Mouse (Mus musculus) liver, embryonic 13.5 days (tissue): Measurements from ENCODE around the gene Exd1. TPM values are rescaled to one million over a fixed set of nuclear protein-coding genes. Genes with fewer than 3 reads are reported as not detected.

ENCODE experiments used
- ATAC-seq: fragments of 200-750 bp; cut with Nextera tagmentation; 2 replicates; pipeline ENCODE4 v1.8.0; 2017; ENCODE audit warnings: low read depth, mild to moderate bottlenecking, moderate number of reproducible peaks, moderate library complexity
- DNase-seq: peaks from one replicate; pipeline ENCODE4 v3.0.0; 2022
- H3K27ac ChIP-seq: fragments of 300-500 bp; sonication (generic); 2 replicates; pipeline ENCODE4 v1.5.1; 2015; ENCODE audit warnings: moderate library complexity, mild to moderate bottlenecking, inconsistent platforms
- H3K27me3 ChIP-seq: fragments of 300-500 bp; sonication (generic); 2 replicates; pipeline ENCODE4 v1.6.1; 2015; ENCODE audit warnings: mild to moderate bottlenecking, inconsistent platforms
- H3K36me3 ChIP-seq: fragments of 300-500 bp; sonication (generic); 2 replicates; pipeline ENCODE4 v1.6.1; 2015; ENCODE audit warnings: mild to moderate bottlenecking, inconsistent platforms
- H3K4me1 ChIP-seq: fragments of 300-500 bp; sonication (generic); replicated peaks from 2 replicates; pipeline ENCODE4 v1.6.1; 2015; ENCODE audit warnings: inconsistent platforms
- H3K4me2 ChIP-seq: fragments of 300-500 bp; sonication (generic); 2 replicates; pipeline ENCODE4 v1.6.1; 2015; ENCODE audit warnings: inconsistent platforms, mild to moderate bottlenecking, moderate library complexity
- H3K4me3 ChIP-seq: fragments of 300-500 bp; sonication (generic); replicated peaks from 2 replicates; pipeline ENCODE4 v1.5.1; 2015; ENCODE audit warnings: mild to moderate bottlenecking, inconsistent platforms
- H3K9ac ChIP-seq: fragments of 300-500 bp; sonication (generic); 2 replicates; pipeline ENCODE4 v1.6.1; 2015; ENCODE audit warnings: mild to moderate bottlenecking, inconsistent platforms
- H3K9me3 ChIP-seq: fragments of 300-500 bp; sonication (generic); replicated peaks from 2 replicates; pipeline ENCODE4 v1.6.1; 2016; ENCODE audit warnings: inconsistent platforms
- WGBS: fragments of 180-500 bp; shearing (Covaris S2); methylation state at CpG from one replicate; pipeline ENCODE4 v1.1.7; 2015; ENCODE audit not compliant: insufficient replicate concordance; 5-methylcytosine and 5-hydroxymethylcytosine counted together
- polyA plus RNA-seq: library from polyadenylated mRNA; unstranded; fragments of >200 nt; fragmentation: Nextera tagmentation; extraction: Ambion mirVana; gene quantifications from 2 replicates; pipeline ENCODE4 v1.2.1, GENCODE M21; 2015

The Exd1 gene
- polyA plus RNA-seq, 1 experiment from 2014 or later: 0.38 TPM

GRCm38 (mm10) chr2:119566182-119566855, 18.9 kb upstream of the Exd1 start:
- no peaks in the 10 kb centered on the region for H3K27me3 ChIP-seq
- WGBS: 76% methylated on average over 7 of the region's 7 CpGs
- H3K4me3 ChIP-seq: no peak overlapping the region
- H3K36me3 ChIP-seq: peaks cover 10% of the 10 kb centered on the region; the same call in 1 of the 2 replicates
- H3K9me3 ChIP-seq: no peaks in the 10 kb centered on the region
- no peak for DNase-seq
- ATAC-seq: no peak
- no peak overlapping the region for H3K27ac ChIP-seq
- no peak overlapping the region for H3K4me2 ChIP-seq
- H3K4me1 ChIP-seq: peaks cover 5% of the 10 kb centered on the region; the same call in 1 of the 2 replicates
- H3K9ac ChIP-seq: no peak overlapping the region

- Histone ChIP-seq H3K36me3 (peaks cover 10% of the 10 kb centered on the region; the same call in 1 of the 2 replicates), H3K27me3 (no peaks in the 10 kb centered on the region), H3K27ac (no peak overlapping the region), H3K4me2 (no peak overlapping the region), H3K4me1 (peaks cover 5% of the 10 kb centered on the region; the same call in 1 of the 2 replicates), H3K4me3 (no peak overlapping the region), H3K9me3 (no peaks in the 10 kb centered on the region), H3K9ac (no peak overlapping the region)
- no peak for ATAC-seq
- no peak for DNase-seq
- 78% methylated on average over 4 of the region's 4 CpGs for WGBS
These were observed 17.9 kb upstream of the Exd1 start for GRCm38 (mm10) chr2:119565284-119565683.

- peaks cover 12% of the 10 kb centered on the region for H3K4me1 ChIP-seq
- H3K4me2 ChIP-seq: no peak overlapping the region
- 47% methylated on average over 3 of the region's 3 CpGs for WGBS
- no peak overlapping the region for H3K27ac ChIP-seq
- DNase-seq (no peak), ATAC-seq (no peak)
- no peak overlapping the region for H3K9ac ChIP-seq
- H3K27me3 ChIP-seq: no peaks in the 10 kb centered on the region
- no peaks in the 10 kb centered on the region for H3K9me3 ChIP-seq
- H3K36me3 ChIP-seq: peaks cover 10% of the 10 kb centered on the region; the same call in 1 of the 2 replicates
- no peak overlapping the region for H3K4me3 ChIP-seq
These were observed 14.4 kb upstream of the Exd1 start for GRCm38 (mm10) chr2:119561794-119562193.

- ATAC-seq (0 out of 2 replicates have a peak, but pooled peaks have one; percentile 26), DNase-seq (no peak)
- Histone ChIP-seq H3K9me3 (no peaks in the 10 kb centered on the region), H3K27ac (peak overlapping the region; percentile 55; the same call in 1 of the 2 replicates), H3K4me1 (peaks cover 12% of the 10 kb centered on the region), H3K4me3 (no peak overlapping the region), H3K9ac (peak overlapping the region; percentile 26; the same call in 1 of the 2 replicates), H3K4me2 (no peak overlapping the region), H3K36me3 (peaks cover 8% of the 10 kb centered on the region; the same call in 1 of the 2 replicates), H3K27me3 (no peaks in the 10 kb centered on the region)
- WGBS: 50% methylated on average over 7 of the region's 7 CpGs
These were observed 11.4 kb upstream of the Exd1 start for GRCm38 (mm10) chr2:119558737-119559340.

GRCm38 (mm10) chr2:119558039-119558438, 10.6 kb upstream of the Exd1 start:
- Histone ChIP-seq H3K9me3 (no peaks in the 10 kb centered on the region), H3K4me1 (peaks cover 17% of the 10 kb centered on the region), H3K4me3 (no peak overlapping the region), H3K36me3 (peaks cover 3% of the 10 kb centered on the region; the same call in 1 of the 2 replicates), H3K9ac (no peak overlapping the region), H3K27ac (no peak overlapping the region), H3K4me2 (no peak overlapping the region), H3K27me3 (no peaks in the 10 kb centered on the region)
- no peak for DNase-seq
- no peak for ATAC-seq
- WGBS: 79% methylated on average over 3 of the region's 3 CpGs

- peak overlapping the region; percentile 88 for H3K9ac ChIP-seq
- H3K4me3 ChIP-seq: peak overlapping the region; percentile 80; the same call in 1 of the 2 replicates
- no peak for ATAC-seq
- peak overlapping the region; percentile 38; the same call in 1 of the 2 replicates for H3K27ac ChIP-seq
- no peaks in the 10 kb centered on the region for H3K36me3 ChIP-seq
- no peaks in the 10 kb centered on the region for H3K9me3 ChIP-seq
- H3K4me2 ChIP-seq: peak overlapping the region; percentile 73
- WGBS: 49% methylated on average over 2 of the region's 2 CpGs
- DNase-seq: peak; percentile 20
- H3K27me3 ChIP-seq: no peaks in the 10 kb centered on the region
- peaks cover 39% of the 10 kb centered on the region for H3K4me1 ChIP-seq
These were observed 2.3 kb upstream of the Exd1 start for GRCm38 (mm10) chr2:119549678-119550077.

- H3K9ac ChIP-seq: peak overlapping the region; percentile 88
- no peaks in the 10 kb centered on the region for H3K27me3 ChIP-seq
- ATAC-seq (no peak), DNase-seq (no peak)
- H3K27ac ChIP-seq: 0 out of 2 replicates have a peak overlapping the region, but pooled peaks have one; percentile 8
- peak overlapping the region; percentile 80 for H3K4me3 ChIP-seq
- no peaks in the 10 kb centered on the region for H3K36me3 ChIP-seq
- H3K9me3 ChIP-seq: no peaks in the 10 kb centered on the region
- peaks cover 39% of the 10 kb centered on the region for H3K4me1 ChIP-seq
- WGBS: 74% methylated on average over 5 of the region's 5 CpGs
- peak overlapping the region; percentile 73 for H3K4me2 ChIP-seq
These were observed 1.3 kb upstream of the Exd1 start for GRCm38 (mm10) chr2:119548691-119549090.

- Histone ChIP-seq H3K27ac (peak overlapping the region; percentile 89), H3K9me3 (no peaks in the 10 kb centered on the region), H3K27me3 (no peaks in the 10 kb centered on the region), H3K36me3 (no peaks in the 10 kb centered on the region), H3K4me3 (peak overlapping the region; percentile 80), H3K4me1 (peaks cover 38% of the 10 kb centered on the region), H3K4me2 (peak overlapping the region; percentile 73), H3K9ac (peak overlapping the region; percentile 88)
- WGBS: 14% methylated on average over 3 of the region's 3 CpGs
- DNase-seq: no peak
- ATAC-seq: no peak
These were observed 889 bp upstream of the Exd1 start for GRCm38 (mm10) chr2:119548371-119548660.

GRCm38 (mm10) chr2:119546848-119547521, 442 bp downstream of the Exd1 start:
- peak overlapping the region; percentile 89 for H3K27ac ChIP-seq
- ATAC-seq: peak; percentile 76
- H3K27me3 ChIP-seq: no peaks in the 10 kb centered on the region
- peak overlapping the region; percentile 71 for H3K9ac ChIP-seq
- H3K4me3 ChIP-seq: peak overlapping the region; percentile 80
- no peaks in the 10 kb centered on the region for H3K9me3 ChIP-seq
- H3K4me2 ChIP-seq: peak overlapping the region; percentile 79
- H3K4me1 ChIP-seq: peaks cover 35% of the 10 kb centered on the region
- WGBS: under 1% methylated on average over 30 of the region's 30 CpGs
- H3K36me3 ChIP-seq: no peaks in the 10 kb centered on the region
- DNase-seq: peak; percentile 89

- no peak overlapping the region for H3K9ac ChIP-seq
- no peak overlapping the region for H3K4me3 ChIP-seq
- ATAC-seq (no peak), DNase-seq (no peak)
- H3K27ac ChIP-seq: no peak overlapping the region
- no peaks in the 10 kb centered on the region for H3K36me3 ChIP-seq
- peaks cover 16% of the 10 kb centered on the region for H3K4me1 ChIP-seq
- no peak overlapping the region for H3K4me2 ChIP-seq
- WGBS: 50% methylated on average over 2 of the region's 2 CpGs
- no peaks in the 10 kb centered on the region for H3K9me3 ChIP-seq
- H3K27me3 ChIP-seq: no peaks in the 10 kb centered on the region
These were observed 3.8 kb downstream of the Exd1 start for GRCm38 (mm10) chr2:119543656-119544055.

- Histone ChIP-seq H3K4me2 (no peak overlapping the region), H3K27ac (no peak overlapping the region), H3K27me3 (no peaks in the 10 kb centered on the region), H3K36me3 (no peaks in the 10 kb centered on the region), H3K9me3 (no peaks in the 10 kb centered on the region), H3K9ac (no peak overlapping the region), H3K4me3 (no peak overlapping the region), H3K4me1 (peaks cover 10% of the 10 kb centered on the region)
- WGBS: 18% methylated on average over 1 of the region's 1 CpGs
- DNase-seq (peak; percentile 36), ATAC-seq (no peak)
These were observed 5.3 kb downstream of the Exd1 start for GRCm38 (mm10) chr2:119542106-119542505.
